Mouse (Mus musculus) limb, embryonic 12.5 days (tissue): ENCODE data around the gene Rnf150. TPM values are rescaled to one million over a fixed set of nuclear protein-coding genes. Genes with fewer than 3 reads are reported as not detected.
A peak's percentile ranks its signal among the peaks of the same experiment; 100 is the strongest.

ENCODE experiments used
- ATAC-seq: fragments of 200-750 bp; cut with Nextera tagmentation; 2 replicates; pipeline ENCODE4 v1.8.0; 2017; ENCODE audit warnings: low read depth, moderate TSS enrichment; ENCODE audit not compliant: insufficient number of reproducible peaks, insufficient read depth, low FRiP score, low TSS enrichment
- H3K27ac ChIP-seq: fragments of 300-500 bp; sonication (generic); 2 replicates; pipeline ENCODE4 v1.5.1; 2016; ENCODE audit warnings: mild to moderate bottlenecking, moderate library complexity
- H3K27me3 ChIP-seq: fragments of 300-500 bp; sonication (generic); 2 replicates; pipeline ENCODE4 v1.6.1; 2016; ENCODE audit warnings: mild to moderate bottlenecking, moderate library complexity
- H3K36me3 ChIP-seq: fragments of 300-500 bp; sonication (generic); 2 replicates; pipeline ENCODE4 v1.6.1; 2016; ENCODE audit warnings: mild to moderate bottlenecking, moderate library complexity
- H3K4me1 ChIP-seq: fragments of 300-500 bp; sonication (generic); replicated peaks from 2 replicates; pipeline ENCODE4 v1.6.1; 2016
- H3K4me2 ChIP-seq: fragments of 300-500 bp; sonication (generic); 2 replicates; pipeline ENCODE4 v1.6.1; 2016; ENCODE audit warnings: mild to moderate bottlenecking, moderate library complexity
- H3K4me3 ChIP-seq: fragments of 300-500 bp; sonication (generic); replicated peaks from 2 replicates; pipeline ENCODE4 v1.5.1; 2016; ENCODE audit warnings: mild to moderate bottlenecking
- H3K9ac ChIP-seq: fragments of 300-500 bp; sonication (generic); replicated peaks from 2 replicates; pipeline ENCODE4 v1.6.1; 2016; ENCODE audit warnings: mild to moderate bottlenecking, moderate library complexity
- H3K9me3 ChIP-seq: fragments of 300-500 bp; sonication (generic); 2 replicates; pipeline ENCODE4 v1.6.1; 2016; ENCODE audit warnings: mild to moderate bottlenecking, moderate library complexity
- WGBS: fragments of 180-500 bp; shearing (Covaris S2); methylation state at CpG from one replicate; pipeline ENCODE4 v1.1.7; 2016; 5-methylcytosine and 5-hydroxymethylcytosine counted together
- polyA plus RNA-seq: library from polyadenylated mRNA; unstranded; fragments of >200 nt; fragmentation: Nextera tagmentation; extraction: Ambion mirVana; gene quantifications from 2 replicates; pipeline ENCODE4 v1.2.1, GENCODE M21; 2016

The Rnf150 gene
- 2.7 and 2.9 TPM in 2 replicates for polyA plus RNA-seq

- peak; percentile 79 for ATAC-seq
- Histone ChIP-seq H3K27ac (peak within 1 kb of the TSS; percentile 73), H3K9me3 (no peaks in the 10 kb centered on the region), H3K4me1 (peaks cover 24% of the 10 kb centered on the region), H3K4me2 (peak within 1 kb of the TSS; percentile 81), H3K27me3 (0 out of 2 replicates have a peak, but pooled peaks cover 4% of the 10 kb centered on the region), H3K36me3 (no peaks in the 10 kb centered on the region), H3K4me3 (peak within 1 kb of the TSS; percentile 81), H3K9ac (peak within 1 kb of the TSS; percentile 90)
- 1% methylated on average over 39 of the region's 39 CpGs for WGBS
Observed at GRCm38 (mm10) chr8:82863041-82863744, at the start of gene Rnf150. Rnf150 (plus strand) TSS chr8:82863356.

- 53% methylated on average over 11 of the region's 11 CpGs for WGBS
- H3K9ac ChIP-seq = no peak overlapping the region
- no peaks in the 10 kb centered on the region for H3K27me3 ChIP-seq
- H3K27ac ChIP-seq = no peak overlapping the region
- H3K4me1 ChIP-seq = no peaks in the 10 kb centered on the region
- no peak overlapping the region for H3K4me2 ChIP-seq
- H3K9me3 ChIP-seq = no peaks in the 10 kb centered on the region
- H3K4me3 ChIP-seq = no peak overlapping the region
- no peaks in the 10 kb centered on the region for H3K36me3 ChIP-seq
- no peak for ATAC-seq
Observed at GRCm38 (mm10) chr8:82826135-82827046, 36.8 kb upstream of the Rnf150 start.

- H3K4me3 ChIP-seq = no peak overlapping the region
- ATAC-seq = no peak
- no peak overlapping the region for H3K27ac ChIP-seq
- H3K36me3 ChIP-seq = no peaks in the 10 kb centered on the region
- H3K9ac ChIP-seq = no peak overlapping the region
- H3K4me1 ChIP-seq = no peaks in the 10 kb centered on the region
- no peak overlapping the region for H3K4me2 ChIP-seq
- H3K27me3 ChIP-seq = no peaks in the 10 kb centered on the region
- 75% methylated on average over 3 of the region's 3 CpGs for WGBS
- no peaks in the 10 kb centered on the region for H3K9me3 ChIP-seq
Observed at GRCm38 (mm10) chr8:82840415-82840814, 22.7 kb upstream of the Rnf150 start.

GRCm38 (mm10) chr8:82840963-82841362 lies 22.2 kb upstream of the Rnf150 start:
- no peaks in the 10 kb centered on the region for H3K4me1 ChIP-seq
- H3K27me3 ChIP-seq = no peaks in the 10 kb centered on the region
- no peak overlapping the region for H3K27ac ChIP-seq
- H3K9me3 ChIP-seq = no peaks in the 10 kb centered on the region
- ATAC-seq = no peak
- H3K36me3 ChIP-seq = no peaks in the 10 kb centered on the region
- H3K4me2 ChIP-seq = no peak overlapping the region
- H3K4me3 ChIP-seq = no peak overlapping the region
- H3K9ac ChIP-seq = no peak overlapping the region
- WGBS = 55% methylated on average over 1 of the region's 1 CpGs

DNA sequence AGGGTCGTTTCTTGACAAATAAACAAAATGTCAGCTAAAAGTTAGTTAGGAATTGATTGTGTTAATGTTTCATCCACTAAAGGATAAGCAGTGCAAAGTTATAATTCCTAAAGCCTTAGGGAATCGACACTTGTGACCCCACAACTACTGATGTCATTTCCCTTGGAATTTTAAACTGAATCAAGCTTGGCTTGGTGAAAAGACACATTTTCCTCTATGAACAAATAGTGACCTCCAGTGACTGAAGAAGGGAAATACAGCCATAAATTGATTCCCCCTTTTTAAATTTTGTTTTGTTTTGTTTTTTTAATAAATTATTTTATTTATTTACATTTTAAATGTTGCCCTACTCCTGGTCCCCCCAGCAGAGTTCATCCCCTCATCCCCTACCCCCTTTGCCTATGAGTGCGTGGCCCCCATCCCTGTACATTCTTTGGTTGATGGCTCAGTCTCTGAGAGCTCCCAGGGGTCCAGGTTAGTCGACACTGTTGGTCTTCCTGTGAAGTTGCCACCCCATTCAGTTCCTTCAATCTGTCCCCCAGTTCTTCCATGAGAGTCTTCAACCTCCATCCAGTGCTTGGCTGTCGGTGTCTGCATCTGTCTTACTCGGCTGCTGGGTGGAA lies 21.5 kb upstream of the Rnf150 start:
- Histone ChIP-seq H3K36me3 (no peaks in the 10 kb centered on the region), H3K27ac (no peak overlapping the region), H3K4me3 (no peak overlapping the region), H3K9ac (no peak overlapping the region), H3K4me1 (no peaks in the 10 kb centered on the region), H3K27me3 (no peaks in the 10 kb centered on the region), H3K9me3 (no peaks in the 10 kb centered on the region), H3K4me2 (no peak overlapping the region)
- 53% methylated on average over 6 of the region's 6 CpGs for WGBS
- ATAC-seq = no peak

GRCm38 (mm10) chr8:82843697-82844096 lies 19.5 kb upstream of the Rnf150 start:
- Histone ChIP-seq H3K9me3 (no peaks in the 10 kb centered on the region), H3K27ac (no peak overlapping the region), H3K27me3 (no peaks in the 10 kb centered on the region), H3K4me1 (no peaks in the 10 kb centered on the region), H3K9ac (no peak overlapping the region), H3K36me3 (no peaks in the 10 kb centered on the region), H3K4me3 (no peak overlapping the region), H3K4me2 (no peak overlapping the region)
- no peak for ATAC-seq
- 17% methylated on average over 1 of the region's 1 CpGs for WGBS

DNA sequence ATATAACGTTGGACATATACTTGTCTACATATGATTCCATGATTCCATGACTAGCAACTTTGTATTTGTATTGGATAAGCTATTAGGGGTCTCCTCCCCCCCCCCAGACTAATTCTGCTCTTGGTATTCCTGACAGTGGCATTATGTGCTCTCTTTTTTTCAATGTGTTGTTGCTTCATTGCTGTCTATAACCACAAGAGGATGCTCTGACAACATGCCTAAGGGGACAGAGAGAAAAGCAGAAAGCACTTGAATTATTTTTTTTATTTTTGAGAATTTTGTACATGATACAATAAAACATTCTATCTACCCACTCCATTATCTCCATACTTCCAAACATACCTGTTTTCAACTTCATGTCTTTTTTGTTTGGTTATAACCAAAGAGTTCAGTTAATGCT lies 18.7 kb upstream of the Rnf150 start:
- Histone ChIP-seq H3K4me1 (no peaks in the 10 kb centered on the region), H3K4me3 (no peak overlapping the region), H3K9ac (no peak overlapping the region), H3K9me3 (no peaks in the 10 kb centered on the region), H3K36me3 (no peaks in the 10 kb centered on the region), H3K27me3 (no peaks in the 10 kb centered on the region), H3K27ac (no peak overlapping the region), H3K4me2 (no peak overlapping the region)
- 40% methylated on average over 1 of the region's 1 CpGs for WGBS
- ATAC-seq = no peak

GRCm38 (mm10) chr8:82846098-82846497 lies 17.1 kb upstream of the Rnf150 start:
- no peak overlapping the region for H3K27ac ChIP-seq
- ATAC-seq = no peak
- 69% methylated on average over 2 of the region's 2 CpGs for WGBS

DNA sequence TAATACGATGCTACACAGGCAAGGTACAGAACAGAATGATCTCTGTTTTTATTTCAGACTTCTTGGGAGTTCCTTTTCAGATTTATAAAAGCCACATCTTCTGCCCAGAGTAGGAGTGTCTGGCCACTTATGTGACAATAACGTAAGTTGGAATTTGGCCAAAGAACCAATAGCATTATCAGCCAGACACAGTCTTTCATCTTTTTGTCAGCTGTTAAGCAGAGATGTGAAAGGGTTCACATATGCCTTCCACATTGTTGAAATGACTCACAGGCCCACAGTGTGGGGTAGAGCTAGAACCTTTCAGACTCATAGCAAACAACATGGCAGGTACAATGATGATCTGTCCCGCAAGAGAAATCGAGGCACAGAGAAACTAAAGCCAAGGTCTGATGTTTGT lies 16.4 kb upstream of the Rnf150 start:
- Histone ChIP-seq H3K27ac (no peak overlapping the region), H3K9ac (no peak overlapping the region), H3K27me3 (no peaks in the 10 kb centered on the region), H3K4me3 (no peak overlapping the region), H3K4me2 (no peak overlapping the region), H3K4me1 (no peaks in the 10 kb centered on the region), H3K36me3 (no peaks in the 10 kb centered on the region), H3K9me3 (no peaks in the 10 kb centered on the region)
- 79% methylated on average over 4 of the region's 4 CpGs for WGBS
- ATAC-seq = no peak

More at GRCm38 (mm10) chr8:82846098-82846497, 17.1 kb upstream of the Rnf150 start:
- Histone ChIP-seq H3K36me3 (no peaks in the 10 kb centered on the region), H3K9ac (no peak overlapping the region), H3K4me1 (no peaks in the 10 kb centered on the region), H3K9me3 (no peaks in the 10 kb centered on the region), H3K4me2 (no peak overlapping the region), H3K4me3 (no peak overlapping the region), H3K27me3 (no peaks in the 10 kb centered on the region)

GRCm38 (mm10) chr8:82858541-82859342 lies 4.4 kb upstream of the Rnf150 start:
- WGBS = 78% methylated on average over 9 of the region's 9 CpGs
- H3K9me3 ChIP-seq = no peaks in the 10 kb centered on the region
- no peaks in the 10 kb centered on the region for H3K36me3 ChIP-seq
- no peaks in the 10 kb centered on the region; the same call in 1 of the 2 replicates for H3K4me1 ChIP-seq
- H3K4me3 ChIP-seq = no peak overlapping the region
- H3K27ac ChIP-seq = no peak overlapping the region
- H3K9ac ChIP-seq = no peak overlapping the region
- 0 out of 2 replicates have a peak, but pooled peaks cover 4% of the 10 kb centered on the region for H3K27me3 ChIP-seq
- ATAC-seq = no peak
- H3K4me2 ChIP-seq = no peak overlapping the region
